Mouse (Mus musculus): ENCODE results near the gene Map3k1.

Map3k1 gene

DNA sequence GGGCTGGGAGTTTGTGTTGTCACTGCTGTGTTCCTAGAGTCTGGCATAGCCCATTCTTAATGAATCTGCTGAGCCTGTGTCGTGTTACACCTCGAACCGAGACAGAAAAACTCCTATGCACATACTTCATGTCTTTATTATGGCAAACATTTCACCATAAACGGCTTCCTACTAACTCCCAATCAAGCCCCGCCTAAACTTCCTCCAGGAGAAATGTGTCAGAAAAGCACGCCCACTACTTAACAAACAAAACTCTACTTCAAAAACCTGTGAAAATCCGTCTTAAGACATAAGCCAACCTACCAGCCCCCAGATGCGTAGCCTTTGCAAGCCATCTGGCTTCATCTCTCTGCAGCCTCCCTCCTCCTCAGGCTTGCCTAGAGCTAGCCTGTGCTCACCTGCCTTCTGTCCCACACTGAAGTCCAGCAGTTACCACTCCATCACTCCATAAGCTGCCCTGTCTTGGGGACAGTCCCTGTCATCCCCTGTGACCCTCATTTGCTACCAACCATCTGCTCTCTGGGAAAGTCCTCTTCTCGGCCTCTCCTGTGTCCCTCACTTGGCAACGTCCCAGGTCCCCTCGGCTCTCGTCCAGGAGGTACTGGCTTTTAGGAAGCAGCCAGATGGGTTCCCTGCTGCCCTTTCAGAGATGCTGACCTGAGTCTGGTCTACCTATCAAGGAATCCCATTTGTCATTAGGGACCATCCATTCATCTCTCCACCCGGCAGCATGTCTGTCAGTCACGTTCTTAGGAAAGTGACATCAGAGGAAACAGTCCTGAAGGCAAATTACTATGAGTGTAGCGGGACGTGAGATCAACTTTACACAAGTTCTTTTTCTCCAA, 16.4 kb downstream of the Map3k1 start:
- no peak for DNase-seq (ENCODE audit: low read depth, low spot score)

DNA sequence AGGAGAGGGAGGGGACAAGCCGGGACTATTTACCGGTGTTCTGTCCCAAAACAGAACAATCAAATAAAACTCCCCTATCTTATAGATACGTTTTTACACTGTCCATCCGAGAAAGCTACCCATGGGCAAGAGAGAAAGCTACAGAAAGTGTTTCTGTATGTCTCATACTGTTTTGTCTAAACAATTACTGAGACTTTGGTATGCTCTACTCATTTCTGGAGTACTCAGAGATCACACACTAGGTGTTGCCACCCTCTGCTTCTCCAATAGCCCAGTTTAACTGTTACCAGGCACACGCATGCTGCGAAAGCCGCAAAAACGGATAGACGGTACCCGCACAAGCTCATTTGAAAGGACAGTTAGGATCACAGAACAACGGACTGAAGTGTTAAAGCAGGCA, 17.2 kb downstream of the Map3k1 start:
- no peak for DNase-seq (ENCODE audit: low read depth, low spot score)

DNA sequence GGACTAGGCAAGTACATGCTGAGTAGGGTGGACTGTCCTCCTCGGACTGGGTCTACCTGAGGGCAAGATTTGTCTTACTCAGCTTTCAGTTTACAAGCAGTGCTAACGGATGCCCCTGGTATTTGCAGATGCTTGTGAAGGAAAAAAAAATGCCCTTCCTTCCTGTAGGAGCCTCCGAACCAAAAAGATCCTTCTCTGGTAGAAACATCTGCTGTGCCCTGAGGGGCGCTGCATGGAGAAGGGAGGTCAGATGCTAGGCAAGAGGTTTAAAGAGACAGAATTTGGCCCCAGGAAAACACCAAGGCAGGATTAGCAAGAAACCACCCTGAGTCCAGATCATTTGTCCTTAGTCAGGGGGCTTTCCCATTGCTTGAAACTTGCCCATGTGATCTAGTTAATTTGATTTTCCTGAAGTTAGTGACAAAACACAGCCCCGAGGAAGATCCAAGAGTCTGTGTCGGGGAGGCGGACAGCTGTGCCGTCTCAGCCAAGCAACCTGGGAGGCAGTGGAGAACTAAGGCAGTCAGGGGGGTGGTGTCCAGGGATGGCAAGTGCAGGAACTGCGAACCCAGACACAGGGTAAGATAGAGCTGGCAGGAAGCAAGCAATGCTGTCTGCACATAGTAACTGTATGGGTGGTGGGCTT, 19.2 kb downstream of the Map3k1 start:
- no peak for DNase-seq (ENCODE audit: low read depth, low spot score)

DNA sequence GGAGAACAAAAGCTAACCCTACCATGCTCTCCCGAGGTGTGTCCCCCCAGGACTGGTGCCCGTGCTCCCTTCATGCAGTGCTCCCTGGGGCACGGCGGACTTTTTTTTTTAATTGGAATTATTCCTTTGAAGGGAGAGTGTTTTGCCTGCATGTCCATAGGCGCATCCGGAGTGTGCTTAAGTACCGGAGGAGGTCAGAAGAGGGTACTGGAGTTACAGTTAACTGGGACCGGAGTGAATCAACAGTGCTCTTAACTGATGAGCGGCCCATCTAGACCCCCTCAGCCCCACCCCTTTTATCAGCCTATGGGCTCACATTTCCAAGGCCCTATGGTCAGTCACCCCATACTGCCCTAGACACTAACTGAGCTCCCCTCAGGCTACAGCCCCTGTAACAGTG, 19.9 kb downstream of the Map3k1 start:
- DNase-seq (ENCODE audit: low read depth, low spot score), result no peak

DNA sequence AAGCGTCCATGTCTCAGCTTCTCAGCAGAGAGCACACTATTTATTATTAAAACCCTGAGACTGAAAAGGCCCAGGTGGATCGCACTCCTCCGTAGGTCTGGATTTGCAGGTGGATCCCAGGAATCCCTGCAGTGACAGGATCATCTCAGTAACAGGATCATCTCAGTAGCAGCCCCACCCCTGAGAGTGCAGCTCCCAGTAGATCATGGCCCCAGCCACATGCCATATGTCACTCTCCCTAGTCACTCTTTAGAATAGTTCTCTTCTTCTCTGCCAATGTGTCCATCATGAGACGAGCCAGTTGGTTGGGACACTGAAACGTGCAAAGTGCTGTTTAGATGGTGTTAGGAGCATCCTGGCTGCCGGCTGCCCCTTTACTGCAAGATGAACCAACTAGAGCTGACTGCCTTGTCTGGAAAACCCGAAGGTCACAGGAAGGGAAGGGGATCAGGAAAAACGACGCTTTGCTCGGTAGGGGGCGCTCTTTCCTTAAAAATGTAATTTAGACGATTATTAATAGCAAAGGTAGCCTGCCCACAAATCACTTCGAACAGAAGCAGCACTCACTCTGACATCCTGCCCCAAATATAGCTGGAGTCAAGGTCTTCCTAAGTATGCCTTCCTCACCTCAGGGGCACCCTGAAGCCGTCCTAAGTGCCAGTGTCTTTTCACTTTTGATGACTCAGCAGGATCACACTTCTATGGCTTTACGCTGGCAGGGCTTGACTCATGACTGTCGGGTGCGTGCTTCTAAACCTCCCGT, 20.8 kb downstream of the Map3k1 start:
- DNase-seq (ENCODE audit: low read depth, low spot score), result peak; percentile 85

DNA sequence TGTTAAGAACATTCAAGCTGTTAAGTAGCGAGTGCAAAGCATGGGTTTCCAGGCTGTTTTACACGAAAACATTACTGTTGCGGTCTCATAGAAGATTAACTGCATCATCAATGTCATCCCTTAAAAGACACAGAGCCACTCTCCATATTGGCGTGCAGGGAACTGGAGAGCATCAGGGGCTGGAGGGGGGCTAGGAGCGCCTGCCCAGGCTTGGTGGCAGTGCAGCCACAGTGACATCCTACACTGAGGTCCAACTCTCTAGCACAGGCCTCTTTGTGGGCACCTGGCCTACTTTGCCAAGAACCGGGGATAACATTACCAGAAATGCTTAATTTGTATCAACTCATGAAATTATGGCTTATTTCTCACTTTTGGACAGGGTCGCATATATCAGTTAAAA, 22.2 kb downstream of the Map3k1 start:
- DNase-seq (ENCODE audit: low read depth, low spot score), result no peak

DNA sequence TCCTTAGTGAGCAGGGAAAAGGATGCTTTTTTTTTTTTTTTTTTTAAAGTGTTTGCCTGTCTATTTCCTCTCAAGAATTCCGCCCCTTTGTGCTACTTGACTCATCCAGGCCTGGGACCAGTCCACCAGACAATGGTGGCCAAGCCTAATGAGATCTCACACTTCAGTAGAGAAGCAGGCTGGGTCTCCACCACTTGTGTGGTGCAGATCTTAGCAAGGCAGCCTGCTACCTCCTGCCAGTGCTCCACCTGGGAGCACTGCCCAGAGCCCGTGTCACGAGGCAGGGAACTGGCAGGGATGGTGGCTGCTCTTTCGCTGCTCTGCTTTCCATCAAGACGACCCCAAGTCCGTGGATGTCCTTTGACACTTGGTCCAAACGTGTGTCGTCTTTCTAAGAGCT, 25.3 kb downstream of the Map3k1 start:
- DNase-seq (ENCODE audit: low read depth, low spot score), result no peak

DNA sequence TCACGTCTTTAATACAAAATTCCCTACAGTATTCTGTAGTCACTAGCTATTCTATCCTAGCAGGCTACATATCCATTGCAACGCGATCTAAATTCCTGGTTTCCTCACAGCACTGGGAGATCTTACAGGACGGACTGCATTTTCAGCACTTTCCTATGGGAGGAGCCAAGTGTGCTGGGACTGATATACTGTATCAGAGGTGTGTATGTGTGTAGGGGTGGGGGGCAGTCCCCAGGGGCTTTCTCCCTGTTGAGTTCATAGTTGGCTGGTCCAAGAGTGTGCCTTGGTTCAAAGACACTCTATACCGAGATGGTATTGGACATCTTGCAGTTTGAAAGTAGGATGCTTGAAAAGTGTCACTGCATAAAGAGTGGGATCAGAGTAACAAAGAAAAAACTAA, 29.3 kb downstream of the Map3k1 start:
- DNase-seq (ENCODE audit: low read depth, low spot score), result no peak

DNA sequence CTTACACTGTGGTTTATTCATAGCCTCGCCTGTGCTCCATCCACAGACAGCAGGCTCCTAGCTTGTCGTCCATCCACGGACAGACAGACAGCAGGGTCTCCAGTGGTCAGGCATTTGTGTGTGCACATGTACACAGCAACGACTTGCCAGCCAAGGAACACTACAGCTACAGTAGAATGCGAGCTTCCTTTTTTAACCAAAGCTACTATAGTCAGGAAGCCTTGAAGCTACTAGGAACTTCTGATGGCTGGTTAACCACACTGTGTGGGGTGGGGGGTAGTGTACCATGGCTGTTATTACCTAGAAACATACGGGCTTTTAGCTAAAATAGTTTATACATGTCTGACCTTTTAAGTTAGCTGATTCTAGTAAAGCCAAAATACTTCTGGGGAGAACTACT, 30.2 kb downstream of the Map3k1 start:
- no peak for DNase-seq (ENCODE audit: low read depth, low spot score)

DNA sequence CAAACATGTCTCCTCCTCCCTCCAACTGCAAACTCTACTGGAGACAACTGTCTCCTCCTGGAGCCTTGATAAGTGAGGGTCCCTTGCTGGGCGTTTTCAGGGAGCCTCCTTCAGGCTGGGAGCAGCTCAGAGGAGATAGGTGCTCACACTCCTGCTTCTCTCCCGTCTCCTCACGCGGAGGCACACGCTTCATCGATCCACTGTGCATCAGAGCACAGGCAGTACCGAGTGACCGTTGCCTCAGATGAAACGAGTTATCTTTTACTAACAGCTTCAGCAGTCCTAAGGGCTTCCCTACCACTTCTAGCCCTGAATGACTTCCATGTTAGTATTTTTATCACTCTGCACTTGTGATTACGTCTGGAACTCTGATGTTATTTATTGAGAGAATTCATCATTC, 30.9 kb downstream of the Map3k1 start:
- DNase-seq (ENCODE audit: low read depth, low spot score), result no peak

DNA sequence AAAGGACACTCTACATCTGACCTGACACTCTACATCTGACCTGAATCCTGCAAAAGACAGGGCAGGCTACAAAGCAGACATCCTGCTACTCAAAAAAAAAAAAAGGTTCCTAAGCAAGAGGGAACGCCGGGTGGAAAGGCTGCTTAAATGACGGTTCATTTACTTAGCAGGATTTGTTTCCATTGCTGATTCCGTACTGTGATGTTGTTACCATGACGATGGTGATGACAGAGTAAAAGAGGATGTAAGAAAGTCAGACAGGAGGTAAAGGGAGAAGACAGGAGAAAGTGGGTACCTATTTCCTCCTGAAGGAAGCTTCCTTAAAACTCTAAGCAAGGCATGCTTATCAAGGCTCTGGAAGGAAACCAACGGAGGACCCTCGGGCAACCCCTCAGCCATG, 31.6 kb downstream of the Map3k1 start:
- no peak for DNase-seq (ENCODE audit: low read depth, low spot score)

DNA sequence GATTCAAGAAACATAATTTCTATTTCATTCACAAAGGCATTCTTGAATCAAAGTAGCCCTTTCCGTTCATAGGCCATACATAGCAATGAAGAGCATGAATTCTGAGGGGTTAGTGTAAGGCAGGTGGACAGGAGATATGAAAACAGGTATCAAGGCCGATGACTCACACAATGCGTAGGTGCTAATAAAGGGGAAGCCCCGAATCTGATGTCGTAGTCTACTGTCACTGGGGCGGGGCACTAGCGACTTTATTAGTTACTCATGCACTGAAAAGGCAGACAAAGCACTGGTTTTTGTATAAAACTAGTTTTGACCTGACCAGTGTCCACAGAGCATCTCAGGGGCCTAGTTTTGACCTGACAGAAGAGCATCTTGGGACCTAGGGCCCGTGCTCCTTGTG, 36.7 kb downstream of the Map3k1 start:
- no peak for DNase-seq (ENCODE audit: low read depth, low spot score)

DNA sequence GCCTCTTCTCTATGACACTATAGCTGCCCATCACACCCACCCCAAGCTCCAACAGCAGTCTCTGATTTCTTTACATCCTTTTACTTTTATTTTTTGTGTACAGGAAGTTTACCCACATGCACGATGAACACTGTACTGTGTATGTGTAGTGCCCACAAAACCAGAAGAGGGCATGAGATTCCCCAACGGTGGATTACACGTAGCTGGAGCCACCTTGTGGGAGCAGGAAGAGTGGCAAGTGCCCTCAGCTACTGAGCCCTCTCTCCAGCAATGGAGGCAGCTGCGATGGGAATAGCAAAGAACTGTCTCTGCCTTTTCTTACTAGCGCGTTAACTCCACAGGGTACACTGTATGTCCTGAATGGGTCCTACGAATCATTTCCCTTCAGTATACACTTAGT, 37.6 kb downstream of the Map3k1 start:
- no peak for DNase-seq (ENCODE audit: low read depth, low spot score)

DNA sequence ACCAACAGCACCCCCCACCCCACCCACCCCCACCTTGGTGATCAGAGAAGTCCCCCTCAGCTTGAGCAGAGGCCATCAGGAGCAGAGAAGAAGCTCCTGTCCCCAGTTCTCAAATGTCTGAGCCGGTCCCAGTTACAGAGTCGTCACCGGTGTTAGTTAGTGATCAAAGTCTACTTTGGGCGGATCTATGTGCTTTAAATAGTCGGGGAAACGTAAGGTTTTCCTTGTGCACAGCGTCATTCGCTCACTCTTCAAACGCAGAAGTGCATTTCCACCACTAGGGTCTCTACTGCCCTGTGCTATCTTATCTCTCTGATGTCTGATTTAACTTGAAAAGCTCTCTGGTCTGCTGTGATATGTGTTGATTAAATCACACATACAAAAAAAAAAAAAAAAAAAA, 38.0 kb downstream of the Map3k1 start:
- DNase-seq (ENCODE audit: low read depth, low spot score), result no peak

DNA sequence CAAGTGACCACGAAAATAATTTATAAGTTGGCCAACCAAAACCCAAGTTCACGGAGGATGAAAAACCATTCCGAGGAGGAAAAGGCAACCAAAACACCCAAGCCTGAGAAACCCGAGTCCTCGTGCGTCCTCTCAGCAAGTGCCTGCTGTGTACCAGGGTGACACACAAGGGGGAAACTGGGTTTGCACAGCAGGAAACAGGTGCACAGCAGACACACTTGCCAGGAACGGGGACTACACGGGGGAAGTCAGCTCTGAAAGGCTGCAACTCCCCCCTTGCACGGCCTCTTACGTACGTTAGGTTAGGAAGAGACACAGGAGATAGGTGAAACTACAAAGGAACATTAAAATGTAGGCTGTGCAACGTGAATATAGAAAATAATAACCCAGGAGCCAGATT, 46.3 kb downstream of the Map3k1 start:
- no peak for DNase-seq (ENCODE audit: low read depth, low spot score)

DNA sequence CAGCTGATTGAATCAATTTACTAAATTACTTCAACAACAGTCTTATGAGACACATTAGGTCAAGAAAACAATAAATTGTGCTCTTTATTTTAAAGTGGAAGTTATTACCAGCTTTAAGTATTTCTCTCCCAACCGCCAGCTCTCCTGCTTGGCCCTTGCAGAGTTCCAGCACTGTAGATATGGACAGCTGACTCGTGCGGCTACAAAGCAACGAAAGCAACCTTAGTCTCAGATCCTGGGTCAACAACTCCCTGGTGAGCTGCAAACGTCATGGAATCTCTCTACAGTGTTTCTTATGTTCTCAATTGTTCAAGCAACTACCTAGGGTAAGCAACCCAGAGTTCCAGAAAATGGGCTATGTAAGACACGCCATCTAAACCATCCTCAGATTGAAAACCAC, 51.8 kb downstream of the Map3k1 start:
- DNase-seq (ENCODE audit: low read depth, low spot score), result no peak

DNA sequence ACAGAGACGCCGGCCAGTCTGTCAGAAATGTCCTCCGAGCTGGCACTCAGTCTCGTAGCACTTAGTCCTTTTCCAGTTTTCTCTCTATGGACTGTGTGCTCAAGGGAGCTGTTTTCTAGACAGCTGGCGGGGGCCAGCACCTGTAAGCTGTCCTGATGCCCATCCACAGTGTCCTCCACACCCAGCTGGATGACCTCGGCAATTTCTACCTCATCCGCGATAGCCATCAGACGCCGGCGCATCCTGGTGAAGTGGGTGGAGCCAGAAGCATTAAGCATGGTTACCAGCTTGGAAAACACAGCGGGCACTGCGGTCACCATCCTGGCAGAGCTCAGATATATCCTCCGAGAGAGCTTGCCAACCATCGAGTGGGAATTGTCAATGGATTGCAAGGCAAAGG, 52.9 kb downstream of the Map3k1 start:
- no peak for DNase-seq (ENCODE audit: low read depth, low spot score)

DNA sequence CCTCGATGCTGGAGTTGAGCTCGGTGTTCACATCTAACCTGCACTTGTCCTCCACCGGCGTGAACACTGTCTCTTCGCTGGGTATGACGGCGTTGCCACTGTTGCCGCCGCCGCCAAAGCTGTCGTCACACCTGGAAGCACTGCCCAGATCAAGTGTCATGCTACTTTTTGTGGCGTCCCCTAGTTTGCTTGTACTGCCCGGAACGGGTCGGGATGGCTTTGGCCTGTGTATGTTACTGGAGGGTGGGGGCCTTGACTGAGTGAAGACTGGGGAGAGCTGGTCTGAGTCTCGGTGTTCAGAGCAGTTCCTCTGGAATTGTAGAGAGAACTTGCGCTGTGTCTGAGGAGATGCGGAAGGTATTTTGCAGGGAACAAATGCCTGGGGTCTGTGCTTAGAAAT, 53.4 kb downstream of the Map3k1 start:
- DNase-seq (ENCODE audit: low read depth, low spot score), result no peak

DNA sequence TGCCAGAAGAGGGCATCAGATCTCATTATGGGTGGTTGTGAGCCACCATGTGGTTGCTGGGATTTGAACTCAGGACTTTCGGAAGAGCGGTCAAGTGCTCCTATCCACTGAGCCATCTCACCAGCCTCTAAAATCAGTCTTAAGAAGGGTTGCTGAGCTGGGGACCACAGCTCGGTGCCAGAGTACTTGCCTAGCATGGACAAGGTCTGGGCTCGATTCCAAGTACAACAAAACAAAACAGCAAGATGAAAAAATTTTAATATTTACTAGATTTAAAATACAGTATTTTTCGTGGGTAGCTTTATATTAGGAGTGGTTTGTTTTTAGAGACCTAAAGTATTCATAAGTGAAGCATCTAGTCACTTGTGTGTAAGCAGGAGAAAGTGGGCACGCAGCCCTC, 55.5 kb downstream of the Map3k1 start:
- DNase-seq (ENCODE audit: low read depth, low spot score), result no peak

DNA sequence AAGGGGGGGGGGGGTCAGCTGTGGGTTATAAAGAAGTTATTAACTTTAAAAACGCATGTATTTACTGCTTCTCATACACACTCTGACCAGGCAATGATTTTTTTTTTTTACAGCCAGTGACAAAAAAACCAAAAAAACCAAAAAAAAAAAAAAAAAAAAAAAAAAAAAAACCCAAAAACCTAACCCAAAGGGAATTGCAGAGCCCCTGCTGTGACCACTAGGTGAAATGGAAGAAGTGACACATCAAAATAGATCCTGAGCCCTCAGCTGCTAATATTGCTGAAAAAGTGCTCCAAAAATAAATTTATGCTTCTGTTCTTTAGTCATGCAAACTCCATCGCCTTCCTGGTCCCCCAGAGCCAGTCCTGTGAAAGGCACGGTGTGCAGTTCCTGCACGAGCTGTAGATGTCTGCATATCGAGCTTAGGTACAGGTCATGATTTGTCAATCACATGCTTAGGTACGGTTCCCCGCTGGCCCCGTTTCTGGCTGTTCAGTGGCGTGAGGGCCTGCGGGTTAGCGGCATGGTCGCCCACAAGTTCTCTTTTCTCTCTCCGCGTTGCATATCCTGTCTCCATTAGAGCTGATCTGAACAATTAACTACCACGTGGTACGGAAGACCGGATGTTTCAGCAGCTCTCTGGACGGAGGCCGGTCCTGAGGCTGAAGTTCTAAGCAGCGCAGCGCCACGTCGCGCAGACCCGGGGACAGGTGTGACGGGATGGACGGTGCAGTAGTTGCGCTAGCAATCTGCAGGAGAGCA, 60.3 kb downstream of the Map3k1 start:
- DNase-seq (ENCODE audit: low read depth, low spot score), result no peak

DNA sequence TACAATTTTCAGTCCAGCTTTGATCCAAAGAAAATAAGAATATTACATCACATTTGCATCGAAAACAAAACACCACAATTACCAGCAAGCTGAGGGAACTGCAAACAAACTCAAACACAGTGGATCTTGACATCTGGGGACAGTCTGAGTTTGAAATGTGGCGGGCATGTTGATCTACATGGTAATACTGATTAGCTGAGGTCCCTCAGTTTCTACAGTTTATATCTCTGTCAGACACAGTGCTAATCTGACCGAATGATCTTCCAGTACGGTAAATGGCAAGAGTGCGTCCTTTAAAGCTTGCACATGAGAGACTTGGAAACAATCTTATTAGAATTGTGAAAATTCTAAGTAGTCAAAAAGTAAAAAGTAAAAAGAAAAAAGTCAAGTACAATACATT, 62.0 kb downstream of the Map3k1 start:
- DNase-seq (ENCODE audit: low read depth, low spot score), result no peak

DNA sequence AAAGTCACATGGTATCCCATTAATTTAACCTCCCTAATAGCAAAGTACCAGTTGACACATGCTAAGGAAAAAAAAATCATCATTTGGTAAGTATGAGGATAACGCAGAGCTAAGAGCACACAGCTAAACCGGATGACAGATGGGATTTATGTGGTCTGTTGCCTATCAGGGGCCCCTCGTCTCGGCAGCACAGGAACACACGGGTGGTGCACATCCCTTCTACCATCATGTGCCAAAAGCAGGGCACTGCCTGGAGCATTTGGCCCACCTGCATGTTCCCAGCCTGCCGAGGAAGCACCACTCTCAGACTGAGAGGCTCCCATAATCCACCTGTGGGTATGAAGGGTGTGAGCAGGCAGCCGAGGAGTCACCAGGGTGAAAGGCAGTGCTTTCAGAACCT, 63.6 kb downstream of the Map3k1 start:
- DNase-seq (ENCODE audit: low read depth, low spot score), result no peak
